Mouse (Mus musculus): Measurements from ENCODE around the gene Sfrp2. TPM values are rescaled to one million over a fixed set of nuclear protein-coding genes. Genes with fewer than 3 reads are reported as not detected.

The Sfrp2 gene
- total RNA-seq (2021), result 1 to 10 TPM; 4.7 to 5.0 TPM
- long read RNA-seq, experiment 1, partial matches to known transcripts, result 0 of 3 reads
- long read RNA-seq, experiment 1, other reads (novel, unspliced or antisense), result 0 of 3 reads
- long read RNA-seq, experiment 2, transcript Sfrp2-201 (3 exons, 2,003 nt), result major isoform, 7 of 8 reads
- long read RNA-seq, experiment 2, partial matches to known transcripts, result 0 of 8 reads
- long read RNA-seq, experiment 2, other reads (novel, unspliced or antisense), result 1 of 8 reads

DNA sequence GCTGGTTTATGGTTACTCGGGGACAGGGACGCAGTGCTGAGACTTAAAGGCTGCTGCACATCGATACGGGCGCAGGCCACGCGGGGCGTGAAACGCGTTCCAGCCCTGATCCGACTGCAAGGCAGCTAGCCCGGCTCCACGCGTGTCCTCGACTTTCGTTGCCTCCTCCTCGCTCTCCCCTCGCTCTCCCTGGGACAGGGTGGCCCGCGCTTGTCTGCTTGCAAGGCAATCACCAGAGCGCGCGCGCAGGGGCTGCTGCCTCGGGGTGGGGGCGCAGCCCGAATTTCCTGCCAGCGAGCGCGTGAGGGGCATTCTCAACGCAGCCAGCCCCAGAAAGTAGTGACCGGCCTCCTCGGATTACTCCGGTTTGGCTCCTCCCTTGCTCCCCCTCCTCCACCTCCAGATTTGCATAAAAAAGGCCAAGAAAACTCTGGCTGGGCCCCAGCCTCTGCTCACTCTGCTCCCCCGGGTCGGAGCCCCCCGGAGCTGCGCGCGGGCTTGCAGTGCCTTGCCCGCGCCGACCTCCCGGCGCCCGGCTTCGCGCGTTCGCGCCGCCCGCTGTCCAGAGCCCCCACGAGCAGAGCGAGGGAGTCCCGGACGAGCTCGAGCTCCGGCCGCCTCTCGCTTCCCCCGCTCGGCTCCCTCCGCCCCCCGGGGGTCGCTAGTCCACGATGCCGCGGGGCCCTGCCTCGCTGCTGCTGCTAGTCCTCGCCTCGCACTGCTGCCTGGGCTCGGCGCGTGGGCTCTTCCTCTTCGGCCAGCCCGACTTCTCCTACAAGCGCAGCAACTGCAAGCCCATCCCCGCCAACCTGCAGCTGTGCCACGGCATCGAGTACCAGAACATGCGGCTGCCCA is at the start of gene Sfrp2:
Gene Sfrp2, plus strand, starts transcription at position 451 of the 855 bp plus-strand sequence.
- DNase-seq (ENCODE audit: low spot score in 2 of 2), result peak; percentile 26 to 31

DNA sequence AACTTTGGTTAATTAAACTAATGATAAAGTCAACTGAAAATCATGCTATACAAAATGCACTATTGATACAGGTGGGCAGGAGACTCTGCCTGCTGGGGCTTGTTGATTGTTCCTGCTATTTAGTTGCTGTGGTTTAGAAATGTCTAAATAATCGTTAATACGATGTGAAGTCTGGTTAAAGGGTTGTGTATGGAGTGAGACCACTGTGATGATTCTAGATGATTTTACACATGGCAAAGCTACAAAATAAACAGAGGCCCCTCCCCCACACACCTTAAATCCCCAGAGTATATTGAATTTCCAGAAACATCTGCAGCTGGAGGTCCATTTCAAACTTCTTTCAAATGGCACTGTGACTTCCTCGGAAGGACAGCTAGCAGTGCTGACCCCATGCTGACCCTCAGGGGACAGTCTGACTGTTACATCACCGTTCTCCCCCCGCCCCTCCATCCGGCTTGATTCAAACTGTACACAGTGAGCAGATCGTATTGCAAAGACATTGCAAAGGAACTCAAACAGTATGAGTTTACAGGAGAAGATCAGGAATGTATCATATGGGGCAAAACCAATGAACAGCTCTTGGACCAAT is 48.4 kb upstream of the Sfrp2 start:
- no peak for DNase-seq (ENCODE audit: low spot score in 2 of 2)

DNA sequence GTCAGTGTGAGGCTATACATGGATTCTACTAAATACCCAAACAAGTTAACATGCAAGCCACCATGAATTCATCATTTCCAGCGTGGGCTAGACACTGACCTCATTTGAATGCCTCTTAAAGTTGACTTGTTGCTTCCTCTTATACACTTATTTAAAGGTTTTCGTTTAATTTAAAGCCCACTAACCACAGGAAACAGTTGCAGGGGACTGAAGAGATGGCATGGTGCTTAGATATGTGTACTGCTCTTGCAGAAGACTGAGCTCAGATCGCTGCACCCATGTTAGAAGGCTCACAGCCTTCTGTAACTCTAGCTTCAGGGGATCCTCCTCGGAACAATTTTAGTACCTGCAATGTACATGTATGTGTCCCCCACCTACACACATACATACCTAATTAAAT is 47.5 kb upstream of the Sfrp2 start:
- DNase-seq (ENCODE audit: low spot score in 2 of 2), result no peak

DNA sequence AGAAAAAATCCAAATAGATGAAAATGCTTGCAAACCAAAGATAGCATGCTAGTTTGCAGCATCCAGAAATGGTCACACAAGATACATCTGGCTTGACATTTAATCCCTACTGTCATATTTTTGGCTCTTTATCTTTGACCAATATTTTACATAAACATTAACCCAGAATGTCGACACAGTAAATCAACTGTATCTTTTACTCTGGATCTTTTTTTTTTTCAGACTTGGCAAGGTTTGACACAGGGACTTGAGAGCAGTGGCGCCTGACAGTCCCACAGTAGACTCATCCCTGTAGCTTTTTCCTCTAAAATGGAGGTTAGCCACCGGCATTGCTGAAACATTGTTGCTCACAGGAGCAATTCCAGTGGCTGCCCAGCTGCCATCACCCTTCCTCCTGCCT is 37.9 kb upstream of the Sfrp2 start:
- DNase-seq (ENCODE audit: low spot score in 2 of 2), result no peak

DNA sequence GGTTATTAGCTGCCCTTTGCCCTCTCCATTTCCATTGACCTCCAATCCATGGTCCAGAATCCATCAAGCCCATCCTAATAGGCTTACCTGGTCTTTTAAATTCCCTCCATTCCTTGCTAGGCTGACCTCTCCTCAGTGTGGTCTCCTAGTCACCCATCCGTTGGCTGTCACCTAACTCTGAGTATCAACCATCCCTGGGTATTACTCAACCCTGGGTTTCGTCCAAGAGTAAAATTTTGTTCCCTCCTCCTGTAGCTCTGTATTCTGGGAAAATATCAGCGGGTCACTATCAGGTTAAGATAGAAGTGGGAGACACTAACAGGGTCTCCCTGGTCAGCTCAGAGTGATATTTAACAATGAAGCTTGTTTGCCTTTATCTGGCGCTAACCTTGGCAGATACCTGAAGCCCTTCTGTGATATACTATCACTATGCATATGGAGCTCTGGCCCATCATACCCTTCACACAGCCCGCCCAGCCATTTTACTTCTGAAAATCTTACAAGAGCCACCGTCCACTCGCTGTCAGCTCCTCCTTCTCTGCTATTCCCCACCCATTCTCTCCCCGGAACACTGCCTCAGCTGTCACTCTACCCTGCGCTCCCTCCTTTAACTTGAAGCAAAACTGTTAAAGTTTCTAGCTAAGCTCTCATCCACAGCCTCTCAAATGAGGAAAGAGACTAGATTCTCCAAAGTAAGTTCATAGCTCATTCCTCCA is 37.3 kb upstream of the Sfrp2 start:
- no peak for DNase-seq (ENCODE audit: low spot score in 2 of 2)

DNA sequence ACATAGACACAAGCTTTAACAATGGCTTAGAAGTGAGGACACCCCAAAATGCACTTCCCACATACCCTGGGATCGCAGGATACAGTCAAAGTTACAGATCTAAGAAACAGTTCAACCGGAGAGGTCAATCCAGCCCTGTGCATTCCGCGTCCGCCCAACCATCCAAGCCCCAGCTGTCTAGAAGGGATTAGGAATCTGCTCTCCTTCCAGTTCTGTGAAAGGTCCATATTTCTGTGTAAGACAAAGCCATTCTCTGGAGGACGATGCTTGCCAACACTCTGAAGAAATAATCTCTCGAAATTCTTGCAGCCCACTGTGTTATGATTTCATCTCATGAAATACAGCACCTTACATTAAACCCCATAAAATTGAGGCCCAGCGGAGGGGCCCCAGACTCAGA is 32.1 kb upstream of the Sfrp2 start:
- no peak for DNase-seq (ENCODE audit: low spot score in 2 of 2)

DNA sequence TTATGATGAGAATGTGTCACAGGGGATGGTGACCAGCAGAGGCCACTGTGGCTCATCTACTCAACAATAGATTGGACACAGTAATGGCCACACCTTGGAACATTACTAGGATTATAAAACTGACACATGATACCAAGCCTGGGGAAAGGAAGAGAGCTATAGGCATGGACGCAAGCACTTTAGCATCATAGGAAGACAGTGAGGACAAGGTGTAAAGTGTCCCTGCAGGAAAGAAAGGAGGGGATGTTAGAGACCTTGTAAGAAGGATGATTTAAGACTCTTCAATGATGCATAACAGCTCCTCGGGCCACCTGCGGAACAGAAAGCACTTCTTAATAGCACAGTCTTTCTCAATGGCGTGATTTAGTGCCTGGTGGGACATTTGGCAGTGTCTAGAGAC is 29.1 kb upstream of the Sfrp2 start:
- DNase-seq (ENCODE audit: low spot score in 2 of 2), result no peak

DNA sequence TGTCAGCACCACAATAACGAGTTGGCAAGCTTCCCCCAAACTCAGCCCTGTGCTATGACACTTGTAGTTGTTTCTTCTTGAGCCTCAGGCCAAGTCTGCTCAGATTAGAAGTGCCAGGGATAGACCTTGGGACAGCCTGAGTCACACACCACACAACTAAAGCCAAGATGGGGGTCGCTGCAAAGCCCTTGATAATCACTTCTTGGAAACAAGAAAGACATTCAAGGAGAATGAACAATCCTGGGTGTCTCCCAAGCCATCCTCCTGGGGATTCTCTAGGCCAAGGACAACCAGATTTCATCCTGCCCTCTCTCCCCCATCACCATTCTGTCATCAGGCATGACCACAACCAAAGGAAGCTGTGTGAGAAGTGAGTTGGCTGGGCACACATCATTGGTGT is 25.9 kb upstream of the Sfrp2 start:
- DNase-seq (ENCODE audit: low spot score in 2 of 2), result no peak

DNA sequence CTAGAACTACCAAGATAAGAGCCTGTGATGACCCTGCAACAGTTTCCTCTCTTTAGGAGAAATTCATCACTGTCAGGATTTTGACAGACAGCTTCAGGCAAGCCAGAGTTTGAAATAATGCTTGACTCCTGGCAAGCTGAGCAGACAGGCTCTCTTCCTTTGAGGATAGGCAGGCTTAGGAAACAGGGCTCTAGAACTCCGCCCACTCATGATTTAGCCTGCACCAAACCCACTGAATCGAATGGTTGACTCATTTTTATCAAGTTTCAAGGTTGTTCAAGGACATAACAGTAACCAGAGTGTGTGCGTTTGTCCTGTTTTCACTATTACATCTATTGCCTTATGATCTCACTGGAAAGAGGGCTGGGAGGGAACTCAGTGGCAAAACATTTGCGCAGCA is 18.8 kb upstream of the Sfrp2 start:
- DNase-seq (ENCODE audit: low spot score in 2 of 2), result no peak

DNA sequence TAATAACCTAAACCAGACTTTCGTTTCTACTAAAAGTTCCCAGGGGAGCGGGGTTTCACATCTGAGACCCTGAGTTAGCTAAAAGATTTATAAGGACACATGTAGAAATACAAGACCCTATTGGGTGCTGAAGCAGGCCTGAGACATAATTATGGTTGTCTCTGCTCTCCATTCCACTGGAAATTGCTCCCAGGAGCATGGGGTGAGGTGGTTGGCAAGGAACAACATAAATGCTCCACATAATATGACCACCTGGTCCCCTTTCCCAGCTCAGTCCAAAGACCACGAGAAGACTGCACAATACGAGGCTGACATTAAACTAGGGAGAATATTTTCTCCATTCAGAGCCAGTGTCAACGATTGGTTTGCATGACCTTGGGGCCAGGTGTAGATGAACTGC is 18.2 kb upstream of the Sfrp2 start:
- no peak for DNase-seq (ENCODE audit: low spot score in 2 of 2)

DNA sequence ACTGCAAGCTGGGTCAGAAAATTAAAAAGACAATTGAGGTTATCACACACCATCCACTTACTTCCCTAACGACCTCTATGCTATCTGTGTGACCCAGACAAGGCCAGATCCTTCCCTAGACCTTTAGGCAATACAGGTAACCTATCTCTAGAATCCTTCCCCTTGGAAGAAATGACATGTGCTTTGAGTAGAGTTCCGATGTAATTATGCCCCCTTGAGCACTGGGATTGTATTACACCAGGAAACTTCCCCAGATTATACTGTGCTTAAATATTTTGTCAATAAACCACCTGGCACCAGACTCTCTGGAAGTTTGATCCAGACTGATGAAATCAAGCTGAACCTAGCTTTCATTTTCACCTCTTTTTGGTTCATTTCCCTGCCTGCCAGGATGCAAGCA is 14.5 kb upstream of the Sfrp2 start:
- no peak for DNase-seq (ENCODE audit: low spot score in 2 of 2)

DNA sequence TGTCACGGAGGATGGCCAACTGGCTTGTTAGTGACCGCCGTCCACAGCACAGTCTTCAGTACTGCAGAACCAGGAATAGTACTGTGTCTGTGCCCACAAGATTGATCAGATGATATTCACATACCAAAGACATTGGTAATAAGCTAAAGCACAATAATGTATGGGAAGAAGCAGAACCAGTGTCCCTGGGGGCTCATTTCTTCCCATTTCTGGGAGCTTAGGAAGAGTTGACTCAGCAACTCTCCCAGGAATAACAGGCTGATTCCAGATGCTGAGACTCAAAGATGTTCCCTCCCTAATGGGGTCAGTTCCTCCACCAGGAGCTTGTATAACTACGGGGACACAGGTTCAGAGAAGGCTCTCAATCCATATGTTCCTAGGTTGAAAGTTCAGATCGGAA is 13.9 kb upstream of the Sfrp2 start:
- DNase-seq (ENCODE audit: low spot score in 2 of 2), result no peak

DNA sequence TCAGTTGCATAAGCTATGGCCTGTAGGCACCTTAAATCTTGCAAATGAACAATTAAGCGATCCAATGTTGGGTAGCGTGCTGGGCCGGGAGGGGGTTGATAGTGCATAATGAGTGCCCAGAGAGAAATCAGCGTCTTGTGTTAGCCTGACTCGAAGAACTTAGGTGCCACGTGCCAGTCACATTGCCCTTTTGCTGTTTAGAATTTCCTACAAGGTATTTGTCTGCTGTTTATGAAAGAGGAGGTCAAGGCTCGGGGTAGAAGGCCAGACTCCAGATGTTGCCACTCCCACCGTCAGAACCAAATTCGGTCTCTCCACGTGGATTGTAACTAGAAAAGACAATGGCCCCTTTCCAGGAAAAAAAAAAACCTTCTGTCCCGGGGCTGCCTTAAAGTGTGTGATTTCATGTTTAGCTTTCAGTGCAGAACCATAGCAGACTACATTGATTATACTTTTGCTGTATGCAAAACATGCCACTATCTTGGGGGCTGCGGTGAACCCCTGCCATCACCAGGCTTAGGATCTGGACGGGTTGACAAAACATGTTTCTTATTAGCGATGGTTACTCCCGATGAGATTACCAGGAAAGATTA is 11.0 kb upstream of the Sfrp2 start:
- no peak for DNase-seq (ENCODE audit: low spot score in 2 of 2)

DNA sequence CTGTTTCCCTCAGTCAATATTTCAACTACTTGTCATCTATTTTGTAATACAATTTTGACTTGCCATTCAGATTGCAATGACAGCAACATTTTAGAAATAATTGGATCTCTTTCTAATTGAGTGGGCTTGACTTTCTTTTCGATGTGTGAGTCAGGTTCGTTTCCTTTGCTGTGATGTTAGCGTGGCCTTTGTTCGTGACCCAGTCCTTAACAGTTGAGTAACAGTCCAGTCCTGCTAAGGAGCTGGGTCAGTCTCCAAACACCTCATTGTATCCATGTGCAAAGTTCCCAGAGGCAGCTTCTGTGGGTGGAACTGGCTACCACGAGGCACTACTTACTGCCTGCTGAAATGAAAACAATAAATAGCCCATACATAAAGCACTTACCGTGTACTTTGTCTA is 10.5 kb upstream of the Sfrp2 start:
- DNase-seq (ENCODE audit: low spot score in 2 of 2), result no peak

DNA sequence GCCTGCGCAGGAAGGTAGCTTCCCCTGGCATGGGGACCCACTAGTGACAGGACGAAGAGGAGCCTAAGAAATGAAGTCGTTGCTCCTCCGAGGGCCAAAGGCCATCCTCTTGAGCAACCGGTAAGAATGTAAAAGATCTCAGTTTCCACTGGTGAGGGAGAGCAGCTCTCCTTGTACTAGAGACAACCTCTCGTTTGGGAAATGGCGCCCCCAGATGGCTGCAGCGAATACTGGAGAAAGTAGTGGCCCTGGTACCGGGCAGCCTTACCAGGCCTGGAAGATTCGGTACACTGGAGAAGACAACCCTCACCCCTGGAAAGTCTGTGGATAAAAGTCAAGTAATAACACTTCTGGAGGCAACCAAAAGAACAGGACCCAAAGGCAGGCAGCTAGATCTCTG is 3.8 kb upstream of the Sfrp2 start:
- no peak for DNase-seq (ENCODE audit: low spot score in 2 of 2)

DNA sequence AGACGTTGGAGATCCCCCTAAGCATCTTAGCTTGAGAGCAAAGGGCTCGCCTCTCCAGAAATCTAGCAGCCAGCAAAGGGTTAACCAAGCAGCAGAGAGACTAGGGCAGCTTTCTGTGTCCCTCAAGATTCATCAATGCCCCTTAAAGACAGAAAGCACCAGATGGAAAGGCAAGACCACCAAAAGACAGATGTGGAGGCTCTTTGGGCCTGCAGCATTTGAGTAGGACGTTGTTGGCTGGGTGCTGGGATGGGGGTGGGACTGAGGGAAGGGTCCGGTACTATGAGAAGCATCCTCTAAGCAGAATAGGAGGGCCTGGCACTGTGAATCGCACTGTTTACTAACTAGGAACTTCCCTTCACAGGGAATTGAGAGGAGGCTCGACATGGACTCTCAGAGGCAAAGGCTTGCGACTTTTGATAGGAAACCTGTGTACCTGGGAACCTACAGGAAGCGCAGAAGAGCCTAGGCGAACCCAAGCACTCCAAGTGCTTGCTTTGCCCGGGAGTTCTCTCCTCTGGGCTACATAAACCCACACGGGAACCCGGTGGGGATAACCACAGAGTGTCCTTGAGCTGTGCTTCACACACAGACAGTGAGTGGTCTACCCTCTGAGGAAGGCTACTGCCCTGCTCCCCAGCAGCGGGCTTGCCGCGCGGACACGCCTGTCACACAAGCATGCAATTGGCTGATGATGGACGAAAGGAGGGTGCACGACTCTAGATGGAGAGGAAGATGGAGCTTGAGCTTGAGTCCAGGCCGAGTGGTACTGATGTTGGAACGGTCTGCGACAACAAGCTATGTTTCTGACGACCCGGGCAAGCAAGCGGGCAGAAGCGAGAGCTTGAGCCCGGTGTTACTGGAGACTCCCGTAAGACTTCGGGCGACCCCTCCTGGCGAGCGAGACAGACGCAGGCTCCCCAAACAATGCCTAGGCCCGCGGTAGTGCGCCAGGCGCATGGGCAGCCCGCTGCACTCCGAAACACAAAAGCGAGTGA is 2.3 kb upstream of the Sfrp2 start:
- DNase-seq (ENCODE audit: low spot score in 2 of 2), result peak; percentile 73 to 76

DNA sequence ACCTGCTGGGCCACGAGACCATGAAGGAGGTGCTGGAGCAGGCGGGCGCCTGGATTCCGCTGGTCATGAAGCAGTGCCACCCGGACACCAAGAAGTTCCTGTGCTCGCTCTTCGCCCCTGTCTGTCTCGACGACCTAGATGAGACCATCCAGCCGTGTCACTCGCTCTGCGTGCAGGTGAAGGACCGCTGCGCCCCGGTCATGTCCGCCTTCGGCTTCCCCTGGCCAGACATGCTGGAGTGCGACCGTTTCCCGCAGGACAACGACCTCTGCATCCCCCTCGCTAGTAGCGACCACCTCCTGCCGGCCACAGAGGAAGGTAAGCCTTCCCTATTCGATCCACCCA is 577 bp downstream of the Sfrp2 start:
- no peak for DNase-seq (ENCODE audit: low spot score in 2 of 2)

DNA sequence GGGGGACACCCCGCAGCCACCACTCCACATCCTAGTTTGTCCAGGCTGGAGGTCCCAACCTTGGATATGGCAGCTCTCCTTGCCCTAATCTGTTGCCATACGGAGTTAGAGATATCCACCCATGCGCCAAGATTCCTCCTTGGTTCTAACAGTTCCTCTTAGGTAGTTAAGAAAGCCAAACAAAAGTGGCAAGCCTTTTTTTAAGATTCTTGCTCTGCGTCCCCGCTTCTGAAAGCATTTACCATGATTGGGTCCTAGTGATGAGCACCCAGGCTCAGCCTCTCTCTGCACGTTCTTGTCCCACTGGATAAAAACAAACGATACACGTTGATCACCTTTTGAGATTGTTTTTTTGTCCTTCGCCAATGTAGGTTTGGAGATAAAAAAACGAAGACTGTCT is 1.0 kb downstream of the Sfrp2 start:
- DNase-seq (ENCODE audit: low spot score in 2 of 2), result no peak

DNA sequence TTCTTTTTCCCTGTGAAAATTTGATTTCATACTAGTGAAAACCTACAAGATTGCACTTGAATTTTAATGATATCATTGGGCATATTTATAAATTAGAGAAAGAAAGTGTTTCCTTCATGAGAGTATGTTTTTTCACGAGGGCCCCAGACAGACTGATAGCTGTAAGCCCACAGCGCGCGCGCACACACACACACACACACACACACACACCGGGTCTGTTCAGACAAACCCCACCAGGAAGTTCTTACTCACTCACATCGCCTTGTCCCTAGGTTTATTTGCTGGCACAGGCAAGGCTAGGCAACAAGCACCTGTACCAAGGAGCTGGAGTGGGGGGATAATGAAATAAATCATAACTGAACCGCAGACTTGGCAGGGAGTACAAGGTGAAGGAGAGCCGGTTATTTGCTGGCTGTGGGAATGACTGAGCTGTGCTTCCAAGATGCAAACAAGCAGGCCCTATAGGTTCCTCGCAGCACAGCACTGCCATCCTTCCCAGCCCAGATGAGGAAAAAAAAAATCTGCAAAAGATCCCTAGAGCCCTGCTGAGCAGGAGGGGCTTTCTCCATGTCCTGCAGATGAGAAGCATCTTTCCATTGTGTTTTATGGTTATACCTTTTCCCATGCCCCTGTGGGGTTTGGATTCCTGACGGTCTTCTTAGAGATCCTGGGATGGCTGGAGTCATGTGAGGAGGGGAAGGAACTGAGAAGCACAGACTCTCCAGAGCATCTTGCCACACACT is 2.3 kb downstream of the Sfrp2 start:
- no peak for DNase-seq (ENCODE audit: low spot score in 2 of 2)

DNA sequence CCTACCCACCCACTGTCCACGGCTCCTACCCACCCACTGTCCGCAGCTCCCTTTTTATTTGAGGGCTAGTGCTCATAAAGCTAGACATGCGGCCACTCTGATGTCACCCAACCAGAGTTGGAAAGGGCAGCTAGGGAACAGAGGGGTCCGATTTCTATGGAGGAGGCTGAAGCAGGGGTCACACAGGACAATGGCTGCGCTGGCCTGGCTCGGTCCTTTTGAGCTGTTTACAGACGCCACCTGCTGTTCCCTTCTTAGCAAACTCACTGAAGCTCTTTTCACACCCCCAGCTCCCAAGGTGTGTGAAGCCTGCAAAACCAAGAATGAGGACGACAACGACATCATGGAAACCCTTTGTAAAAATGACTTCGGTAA is 2.9 kb downstream of the Sfrp2 start:
- no peak for DNase-seq (ENCODE audit: low spot score in 2 of 2)

Measured in layer of hippocampus, postnatal 14 days (tissue).